ENCODE assay signal across 10 mouse cellular contexts in genomic region chr1:165610321-165610999, GRCm38 (mm10). TPM values are rescaled to one million over a fixed set of nuclear protein-coding genes. Genes with fewer than 3 reads are reported as not detected.
DNase-seq lines count a peak whose midpoint lies in the region; ATAC-seq and TF ChIP-seq lines count a peak whose summit lies in the region.
"Had no signal": no experiment of that assay in that cellular context is flagged by ENCODE, and none has a peak within 500 bp of the region (broad histone marks: within the 10 kb centered on the region; RNA-seq: fewer than 3 reads in every experiment).

No protein-coding gene starts in this region.

- no peak for DNase-seq in kidney, postnatal 0 days (ENCODE audit: low spot score)
- DNase-seq in forebrain, embryonic 14.5 days (ENCODE audit: low spot score): peak; percentile 52
- no peak for DNase-seq in urinary bladder, postnatal 10 days (ENCODE audit: low spot score)
- DNase-seq in left cerebral cortex, adult 18-20 months (ENCODE audit: low spot score in 2 of 2): no peak
- no peak for DNase-seq in kidney, adult 18-20 months

- no peak for ATAC-seq in kidney, postnatal 0 days (replicated peaks; ENCODE audit: low FRiP score, low read depth)
- no peak for ATAC-seq in kidney, embryonic 14.5 days (ENCODE audit: low FRiP score, low TSS enrichment)
- peak; percentile 53; the same call in 1 of the 2 replicates for ATAC-seq in forebrain, embryonic 14.5 days
- peak; percentile 73 for ATAC-seq in midbrain, embryonic 13.5 days

- H3K9ac ChIP-seq in kidney, postnatal 0 days (ENCODE audit: low read depth, low read length): no peak overlapping the region
- H3K9ac ChIP-seq in kidney, embryonic 14.5 days (ENCODE audit: low read depth, low read length): no peak overlapping the region
- peak overlapping the region; percentile 21; the same call in 1 of the 2 replicates for H3K9ac ChIP-seq in forebrain, embryonic 14.5 days (ENCODE audit: low read length)
- no peak overlapping the region; the same call in 1 of the 2 replicates for H3K9ac ChIP-seq in midbrain, embryonic 13.5 days (replicated peaks)

- WGBS in kidney, postnatal 0 days: 69% methylated on average over 9 of the region's 9 CpGs
- WGBS in kidney, embryonic 14.5 days: 67% methylated on average over 9 of the region's 9 CpGs
- 4% methylated on average over 9 of the region's 9 CpGs for WGBS in forebrain, embryonic 14.5 days
- WGBS in midbrain, embryonic 13.5 days: 13% methylated on average over 9 of the region's 9 CpGs

- H3K4me2 ChIP-seq in kidney, postnatal 0 days (ENCODE audit: low read length): no peak overlapping the region
- H3K4me2 ChIP-seq in kidney, embryonic 14.5 days (replicated peaks; ENCODE audit: low read depth, low read length): no peak overlapping the region
- H3K4me2 ChIP-seq in forebrain, embryonic 14.5 days (ENCODE audit: low read length): no peak overlapping the region
- 0 out of 2 replicates have a peak overlapping the region, but pooled peaks have one; percentile 6 for H3K4me2 ChIP-seq in midbrain, embryonic 13.5 days (replicated peaks)

- no peak overlapping the region for H3K4me3 ChIP-seq in kidney, postnatal 0 days (replicated peaks; ENCODE audit: low read depth, low read length)
- no peak overlapping the region for H3K4me3 ChIP-seq in kidney, embryonic 14.5 days (ENCODE audit: low read length)
- no peak overlapping the region for H3K4me3 ChIP-seq in brown adipose tissue, adult 24 weeks (ENCODE audit: insufficient read depth, low read depth, low read length)
- H3K4me3 ChIP-seq in forebrain, embryonic 14.5 days (ENCODE audit: low read depth, low read length): no peak overlapping the region
- no peak overlapping the region for H3K4me3 ChIP-seq in midbrain, embryonic 13.5 days (replicated peaks)

- no peaks in the 10 kb centered on the region for H3K4me1 ChIP-seq in kidney, postnatal 0 days (replicated peaks; ENCODE audit: insufficient read depth, low read length)
- H3K4me1 ChIP-seq in kidney, embryonic 14.5 days (ENCODE audit: control insufficient read depth, insufficient read depth, low read length): 0 out of 2 replicates have a peak, but pooled peaks cover 8% of the 10 kb centered on the region
- H3K4me1 ChIP-seq in brown adipose tissue, adult 24 weeks (ENCODE audit: control insufficient read depth, insufficient read depth, insufficient read length, low read length): peaks cover 10% of the 10 kb centered on the region; the same call in 1 of the 2 replicates
- H3K4me1 ChIP-seq in forebrain, embryonic 14.5 days (ENCODE audit: control insufficient read depth, insufficient read depth, low read length): peaks cover 18% of the 10 kb centered on the region
- peaks cover 27% of the 10 kb centered on the region for H3K4me1 ChIP-seq in midbrain, embryonic 13.5 days (replicated peaks)

- H3K27me3 ChIP-seq in kidney, postnatal 0 days (ENCODE audit: insufficient read depth, low read length): no peaks in the 10 kb centered on the region
- H3K27me3 ChIP-seq in kidney, embryonic 14.5 days (ENCODE audit: control insufficient read depth, insufficient read depth, low read length): no peaks in the 10 kb centered on the region
- no peaks in the 10 kb centered on the region for H3K27me3 ChIP-seq in forebrain, embryonic 14.5 days (replicated peaks; ENCODE audit: control insufficient read depth, insufficient read depth, low read length)
- no peaks in the 10 kb centered on the region for H3K27me3 ChIP-seq in midbrain, embryonic 13.5 days

- H3K9me3 ChIP-seq in kidney, postnatal 0 days (replicated peaks; ENCODE audit: low read length): no peaks in the 10 kb centered on the region
- H3K9me3 ChIP-seq in kidney, embryonic 14.5 days (ENCODE audit: control insufficient read depth, low read length): peaks cover 4% of the 10 kb centered on the region
- 0 out of 2 replicates have a peak, but pooled peaks cover 6% of the 10 kb centered on the region for H3K9me3 ChIP-seq in forebrain, embryonic 14.5 days (replicated peaks; ENCODE audit: control insufficient read depth, low read length)
- H3K9me3 ChIP-seq in midbrain, embryonic 13.5 days: peaks cover 5% of the 10 kb centered on the region; the same call in 1 of the 2 replicates
- H3K9me3 ChIP-seq: G1E had no signal

- peaks cover 14% of the 10 kb centered on the region for H3K36me3 ChIP-seq in kidney, postnatal 0 days (ENCODE audit: insufficient read depth, low read length)
- H3K36me3 ChIP-seq in kidney, embryonic 14.5 days (ENCODE audit: control insufficient read depth, insufficient read depth, low read length): peaks cover 38% of the 10 kb centered on the region
- peaks cover 38% of the 10 kb centered on the region for H3K36me3 ChIP-seq in forebrain, embryonic 14.5 days (ENCODE audit: control insufficient read depth, insufficient read depth, low read length)
- H3K36me3 ChIP-seq in midbrain, embryonic 13.5 days: peaks cover 39% of the 10 kb centered on the region

- H3K27ac ChIP-seq in kidney, postnatal 0 days: peak overlapping the region; percentile 2; the same call in 1 of the 2 replicates
- no peak overlapping the region for H3K27ac ChIP-seq in kidney, embryonic 14.5 days (ENCODE audit: low read depth, low read length)
- H3K27ac ChIP-seq in brown adipose tissue, adult 24 weeks (replicated peaks; ENCODE audit: low read depth, low read length): peak overlapping the region; percentile 7; the same call in 1 of the 2 replicates
- peak overlapping the region; percentile 58; the same call in 1 of the 2 replicates for H3K27ac ChIP-seq in forebrain, embryonic 14.5 days (ENCODE audit: low read depth, low read length)
- H3K27ac ChIP-seq in midbrain, embryonic 13.5 days: peak overlapping the region; percentile 78
- H3K27ac ChIP-seq: macrophage had no signal

- TF ChIP-seq CTCF in kidney, postnatal 0 days (IDR thresholded peaks at IDR 0.05; ENCODE audit: low read depth): no peak

RNA-seq across cellular contexts. Expression of gene Mpzl1, which starts 23.9 kb away (rescaled TPM):
- 186 and 191 TPM in 2 replicates for polyA plus RNA-seq in kidney, postnatal 0 days (2015; fragmentation: Nextera tagmentation; extraction: Ambion mirVana)
- polyA plus RNA-seq in kidney, embryonic 14.5 days (2014; fragmentation: Nextera tagmentation; extraction: Ambion mirVana): 196 and 253 TPM in 2 replicates
- 3.4 and 7.4 TPM in 2 replicates for polyA plus RNA-seq in brown adipose tissue, adult 24 weeks (2012; ENCODE audit: insufficient read depth, insufficient read length, missing spikeins)
- 159 and 160 TPM in 2 replicates for polyA plus RNA-seq in forebrain, embryonic 14.5 days (2014; fragmentation: Nextera tagmentation; extraction: Ambion mirVana)
- 135 and 147 TPM in 2 replicates for polyA plus RNA-seq in midbrain, embryonic 13.5 days (2015; fragmentation: Nextera tagmentation; extraction: Ambion mirVana)
- total RNA-seq in left cerebral cortex, adult 18-20 months (2021): 10 to 100 TPM; 22.7 to 27.6 TPM

Comparison
In these comparisons a context has a peak if more than half of its experiments do, and no peak if none do; other contexts are left out.
1. ATAC-seq: peak in forebrain, embryonic 14.5 days (single experiment) and midbrain, embryonic 13.5 days (single experiment); none in kidney, postnatal 0 days (single experiment) and kidney, embryonic 14.5 days (single experiment).
2. RNA of gene Mpzl1, which starts 23.9 kb away (polyA plus RNA-seq): 196 to 253 TPM in kidney, embryonic 14.5 days, 186 to 191 TPM in kidney, postnatal 0 days, 159 to 160 TPM in forebrain, embryonic 14.5 days and 135 to 147 TPM in midbrain, embryonic 13.5 days; 3.4 to 7.4 TPM in brown adipose tissue, adult 24 weeks; every median in the first group is over 10 times any median in the second.